Mouse (Mus musculus) thymus, adult 2 months (tissue): ENCODE results near the gene Msh3. TPM values are rescaled to one million over a fixed set of nuclear protein-coding genes. Genes with fewer than 3 reads are reported as not detected.

Experiments
- DNase-seq: peaks from one replicate; pipeline ENCODE4 v3.0.0; 2021
- H3K27ac ChIP-seq: fragments of 200-500 bp; 2 replicates; pipeline ENCODE4 v1.5.1; 2012; ENCODE audit warnings: low read length, control low read depth; ENCODE audit not compliant: control insufficient read depth, insufficient read depth
- H3K27me3 ChIP-seq: fragments of 200-500 bp; 2 replicates; pipeline ENCODE4 v1.6.1; 2012; ENCODE audit warnings: mild to moderate bottlenecking, low read length, moderate library complexity, mixed read lengths; ENCODE audit not compliant: control insufficient read depth, insufficient read depth
- H3K36me3 ChIP-seq: fragments of 200-500 bp; 2 replicates; pipeline ENCODE4 v1.6.1; 2012; ENCODE audit warnings: mild to moderate bottlenecking, low read length, moderate library complexity; ENCODE audit not compliant: control insufficient read depth, insufficient read depth
- H3K4me1 ChIP-seq: fragments of 200-500 bp; replicated peaks from 2 replicates; pipeline ENCODE4 v1.6.1; 2012; ENCODE audit warnings: low read length; ENCODE audit not compliant: control insufficient read depth, insufficient read depth
- H3K4me3 ChIP-seq: fragments of 200-500 bp; 2 replicates; pipeline ENCODE4 v1.5.1; 2012; ENCODE audit warnings: mild to moderate bottlenecking, low read length, control low read depth, moderate library complexity; ENCODE audit not compliant: control insufficient read depth, insufficient read depth
- CTCF ChIP-seq: fragments of 200-500 bp; IDR thresholded peaks from 2 replicates; pipeline ENCODE4 v1.5.1; 2012; ENCODE audit warnings: mild to moderate bottlenecking, control low read depth, low read length, moderate library complexity, borderline replicate concordance; ENCODE audit not compliant: control insufficient read depth, poor library complexity, insufficient read depth; ENCODE audit errors: extremely low read depth
- POLR2A ChIP-seq: fragments of 200-500 bp; IDR thresholded peaks from 2 replicates; pipeline ENCODE4 v1.6.1; 2012; ENCODE audit warnings: mild to moderate bottlenecking, low read length, control low read depth, moderate library complexity; ENCODE audit not compliant: control insufficient read depth, poor library complexity, insufficient read depth; ENCODE audit errors: extremely low read depth
- WGBS: fragments of 180-500 bp; shearing (Covaris S2); methylation state at CpG from one replicate; pipeline ENCODE4 v1.1.7; 2018; 5-methylcytosine and 5-hydroxymethylcytosine counted together
- polyA plus RNA-seq: library from polyadenylated mRNA; depleted of rRNA; stranded (reverse); fragments of >200 nt; gene quantifications from 2 replicates; pipeline ENCODE4 v1.2.3, GENCODE M21; 2012

Gene Msh3
- polyA plus RNA-seq, 1 experiment = 8.4 TPM

- Histone ChIP-seq H3K27me3 (no peaks in the 10 kb centered on the region), H3K36me3 (peaks cover 4% of the 10 kb centered on the region), H3K4me1 (no peaks in the 10 kb centered on the region), H3K4me3 (no peak overlapping the region), H3K27ac (no peak overlapping the region)
- WGBS = 40% methylated on average over 5 of the region's 5 CpGs
- TF ChIP-seq POLR2A (no peak), CTCF (no peak)
- no peak for DNase-seq
These were observed 60.9 kb downstream of the Msh3 start for GRCm38 (mm10) chr13:92293883-92294282.

GRCm38 (mm10) chr13:92291605-92292004 is 63.2 kb downstream of the Msh3 start:
- H3K4me3 ChIP-seq = no peak overlapping the region
- H3K27ac ChIP-seq = no peak overlapping the region
- no peaks in the 10 kb centered on the region for H3K27me3 ChIP-seq
- TF ChIP-seq POLR2A = no peak
- no peak for TF ChIP-seq CTCF
- DNase-seq = no peak
- no peaks in the 10 kb centered on the region for H3K4me1 ChIP-seq
- H3K36me3 ChIP-seq = no peaks in the 10 kb centered on the region
- WGBS = 78% methylated on average over 4 of the region's 4 CpGs

GRCm38 (mm10) chr13:92277027-92277426 is 77.8 kb downstream of the Msh3 start:
- TF ChIP-seq POLR2A = no peak
- TF ChIP-seq CTCF = no peak
- DNase-seq = no peak
- no peak overlapping the region for H3K27ac ChIP-seq
- H3K4me3 ChIP-seq = no peak overlapping the region
- WGBS = 36% methylated on average over 2 of the region's 2 CpGs
- peaks cover 10% of the 10 kb centered on the region for H3K4me1 ChIP-seq
- H3K27me3 ChIP-seq = no peaks in the 10 kb centered on the region
- H3K36me3 ChIP-seq = no peaks in the 10 kb centered on the region

GRCm38 (mm10) chr13:92275292-92275691 is 79.5 kb downstream of the Msh3 start:
- WGBS = 96% methylated on average over 9 of the region's 9 CpGs
- Histone ChIP-seq H3K4me1 (peaks cover 10% of the 10 kb centered on the region), H3K36me3 (no peaks in the 10 kb centered on the region), H3K4me3 (no peak overlapping the region), H3K27me3 (no peaks in the 10 kb centered on the region), H3K27ac (no peak overlapping the region)
- no peak for DNase-seq
- no peak for TF ChIP-seq CTCF
- no peak for TF ChIP-seq POLR2A

- H3K4me3 ChIP-seq = no peak overlapping the region
- no peak overlapping the region for H3K27ac ChIP-seq
- WGBS = 24% methylated on average over 14 of the region's 14 CpGs
- H3K4me1 ChIP-seq = peaks cover 10% of the 10 kb centered on the region
- TF ChIP-seq POLR2A = no peak
- TF ChIP-seq CTCF = no peak
- peak; percentile 12 for DNase-seq
- no peaks in the 10 kb centered on the region for H3K27me3 ChIP-seq
- H3K36me3 ChIP-seq = no peaks in the 10 kb centered on the region
These were observed 80.3 kb downstream of the Msh3 start for GRCm38 (mm10) chr13:92274274-92275198.

GRCm38 (mm10) chr13:92267076-92267475 is 87.7 kb downstream of the Msh3 start:
- TF ChIP-seq POLR2A (no peak), CTCF (no peak)
- Histone ChIP-seq H3K4me1 (no peaks in the 10 kb centered on the region), H3K27ac (no peak overlapping the region), H3K4me3 (no peak overlapping the region), H3K36me3 (no peaks in the 10 kb centered on the region), H3K27me3 (no peaks in the 10 kb centered on the region)
- WGBS = 71% methylated on average over 3 of the region's 3 CpGs
- DNase-seq = peak; percentile 9

- WGBS = 98% methylated on average over 6 of the region's 6 CpGs
- no peak overlapping the region for H3K4me3 ChIP-seq
- H3K4me1 ChIP-seq = no peaks in the 10 kb centered on the region
These were observed 91.2 kb downstream of the Msh3 start for GRCm38 (mm10) chr13:92263566-92263965.

More at GRCm38 (mm10) chr13:92263566-92263965, 91.2 kb downstream of the Msh3 start:
- Histone ChIP-seq H3K36me3 (no peaks in the 10 kb centered on the region), H3K27ac (no peak overlapping the region), H3K27me3 (no peaks in the 10 kb centered on the region)
- no peak for DNase-seq
- TF ChIP-seq POLR2A = no peak
- no peak for TF ChIP-seq CTCF
